ENCODE assay signal across 9 mouse cellular contexts in the genomic region with DNA sequence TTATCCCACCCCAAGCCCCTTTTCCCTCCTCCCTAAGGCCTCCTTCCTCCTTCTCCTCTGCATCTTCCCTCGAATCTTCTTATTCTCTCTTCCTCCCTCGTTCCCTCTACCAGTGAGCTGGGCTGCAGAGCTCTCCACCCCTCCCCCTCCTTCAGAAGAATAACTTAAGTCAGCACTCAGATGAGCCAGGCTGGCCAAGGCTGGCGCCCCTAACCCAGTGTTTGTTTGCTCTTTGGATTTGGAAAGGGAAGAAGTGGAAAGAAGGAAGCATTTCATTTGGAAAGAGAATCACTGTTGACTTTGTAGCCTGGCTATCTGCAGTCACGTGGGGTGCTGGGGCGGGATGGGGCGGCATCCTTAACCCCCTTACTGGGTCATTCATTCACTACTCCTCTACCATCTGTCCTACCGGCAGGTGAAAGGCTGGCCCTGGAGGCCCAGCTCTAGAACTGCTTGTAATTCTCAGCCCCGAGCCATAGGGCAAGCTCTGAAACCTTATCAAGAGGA. TPM values are rescaled to one million over a fixed set of nuclear protein-coding genes. Genes with fewer than 3 reads are reported as not detected.
A peak's percentile ranks its signal among the peaks of the same experiment; 100 is the strongest.
DNase-seq lines count a peak whose midpoint lies in the region; ATAC-seq lines count a peak whose summit lies in the region.
"Had no signal": no experiment of that assay in that cellular context is flagged by ENCODE, and none has a peak within 500 bp of the region (broad histone marks: within the 10 kb centered on the region; RNA-seq: fewer than 3 reads in every experiment).

No protein-coding gene starts in this region.

- intact Hi-C loops in heart, postnatal 10 days (cut with DNase I), result loop anchor here (5.0 to 10.0 kb wide), 2 partner anchors 84 to 154 kb away; no protein-coding TSS in a partner anchor

- H3K4me2 ChIP-seq in heart, embryonic 12.5 days, result peak overlapping the region; percentile 88
- H3K4me2 ChIP-seq in hindbrain, embryonic 11.5 days (replicated peaks; ENCODE audit: low read depth, low read length), result peak overlapping the region; percentile 86
- peak overlapping the region; percentile 93 for H3K4me2 ChIP-seq in limb, embryonic 13.5 days (replicated peaks)
- peak overlapping the region; percentile 82 for H3K4me2 ChIP-seq in stomach, embryonic 16.5 days (ENCODE audit: low read depth, low read length)

- WGBS in heart, embryonic 12.5 days, result 9% methylated on average over 8 of the region's 8 CpGs
- WGBS in hindbrain, embryonic 11.5 days, result 5% methylated on average over 8 of the region's 8 CpGs
- WGBS in limb, embryonic 13.5 days, result 16% methylated on average over 8 of the region's 8 CpGs
- WGBS in stomach, embryonic 16.5 days, result 13% methylated on average over 8 of the region's 8 CpGs

- peak overlapping the region; percentile 67 for H3K27ac ChIP-seq in heart, embryonic 12.5 days (ENCODE audit: poor library complexity, severe bottlenecking)
- H3K27ac ChIP-seq in hindbrain, embryonic 11.5 days (ENCODE audit: low read depth, low read length), result peak overlapping the region; percentile 56
- H3K27ac ChIP-seq in limb, embryonic 13.5 days, result peak overlapping the region; percentile 67; the same call in 1 of the 2 replicates
- peak overlapping the region; percentile 80 for H3K27ac ChIP-seq in stomach, embryonic 16.5 days (ENCODE audit: low read length)

- H3K9ac ChIP-seq in heart, embryonic 12.5 days, result peak overlapping the region; percentile 54
- H3K9ac ChIP-seq in hindbrain, embryonic 11.5 days (ENCODE audit: low read depth, low read length), result peak overlapping the region; percentile 56; the same call in 1 of the 2 replicates
- peak overlapping the region; percentile 83 for H3K9ac ChIP-seq in limb, embryonic 13.5 days
- H3K9ac ChIP-seq in stomach, embryonic 16.5 days (ENCODE audit: low read length), result peak overlapping the region; percentile 59

- no peak for DNase-seq in heart, postnatal 10 days
- DNase-seq in cerebellum, adult 11 months, result peak; percentile 60
- DNase-seq in hindbrain, embryonic 11.5 days (ENCODE audit: low spot score), result no peak
- DNase-seq in urinary bladder, postnatal 14 days (ENCODE audit: low spot score), result no peak
- no peak for DNase-seq in right cerebral cortex, adult 2 months (ENCODE audit: low spot score in 2 of 2)

- peaks cover 39% of the 10 kb centered on the region for H3K4me1 ChIP-seq in heart, embryonic 12.5 days (replicated peaks)
- H3K4me1 ChIP-seq in hindbrain, embryonic 11.5 days (replicated peaks; ENCODE audit: control insufficient read depth, insufficient read depth, low read length), result peaks cover 11% of the 10 kb centered on the region
- peaks cover 37% of the 10 kb centered on the region for H3K4me1 ChIP-seq in limb, embryonic 13.5 days
- peaks cover 36% of the 10 kb centered on the region for H3K4me1 ChIP-seq in stomach, embryonic 16.5 days (ENCODE audit: control insufficient read depth, insufficient read depth, low read length)

- 0 out of 2 replicates have a peak, but pooled peaks cover 3% of the 10 kb centered on the region for H3K27me3 ChIP-seq in heart, embryonic 12.5 days (replicated peaks)
- no peaks in the 10 kb centered on the region for H3K27me3 ChIP-seq in hindbrain, embryonic 11.5 days (ENCODE audit: control insufficient read depth, insufficient read depth, low read length)
- H3K27me3 ChIP-seq in limb, embryonic 13.5 days, result peaks cover 17% of the 10 kb centered on the region
- H3K27me3 ChIP-seq in stomach, embryonic 16.5 days (ENCODE audit: control insufficient read depth, insufficient read depth, low read length), result no peaks in the 10 kb centered on the region
- H3K27me3 ChIP-seq: Patski had no signal

- H3K9me3 ChIP-seq in heart, embryonic 12.5 days (replicated peaks), result no peaks in the 10 kb centered on the region
- H3K9me3 ChIP-seq in hindbrain, embryonic 11.5 days (ENCODE audit: control insufficient read depth, low read length), result no peaks in the 10 kb centered on the region
- no peaks in the 10 kb centered on the region for H3K9me3 ChIP-seq in limb, embryonic 13.5 days
- H3K9me3 ChIP-seq in stomach, embryonic 16.5 days (replicated peaks; ENCODE audit: control insufficient read depth, low read length), result no peaks in the 10 kb centered on the region

- ATAC-seq in heart, embryonic 12.5 days (ENCODE audit: insufficient number of reproducible peaks, low FRiP score), result no peak
- ATAC-seq in hindbrain, embryonic 11.5 days (ENCODE audit: low FRiP score), result peak; percentile 23
- peak; percentile 8; the same call in 1 of the 2 replicates for ATAC-seq in limb, embryonic 13.5 days (ENCODE audit: low FRiP score, low read depth)
- ATAC-seq in stomach, embryonic 16.5 days (ENCODE audit: insufficient read depth, low FRiP score), result peak; percentile 26

- H3K4me3 ChIP-seq in heart, embryonic 12.5 days, result peak overlapping the region; percentile 67
- peak overlapping the region; percentile 67 for H3K4me3 ChIP-seq in hindbrain, embryonic 11.5 days (ENCODE audit: low read depth, low read length)
- H3K4me3 ChIP-seq in limb, embryonic 13.5 days, result peak overlapping the region; percentile 66
- peak overlapping the region; percentile 68 for H3K4me3 ChIP-seq in stomach, embryonic 16.5 days (replicated peaks; ENCODE audit: low read length)

- H3K36me3 ChIP-seq in heart, embryonic 12.5 days, result no peaks in the 10 kb centered on the region
- H3K36me3 ChIP-seq in hindbrain, embryonic 11.5 days (ENCODE audit: control insufficient read depth, insufficient read depth, low read length), result no peaks in the 10 kb centered on the region
- no peaks in the 10 kb centered on the region for H3K36me3 ChIP-seq in limb, embryonic 13.5 days
- H3K36me3 ChIP-seq in stomach, embryonic 16.5 days (ENCODE audit: control insufficient read depth, insufficient read depth, low read length), result no peaks in the 10 kb centered on the region

RNA-seq across cellular contexts. Expression of a gene that starts 0.6 kb away (rescaled TPM):
- polyA plus RNA-seq in heart, embryonic 12.5 days (2016; fragmentation: Nextera tagmentation; extraction: Ambion mirVana), result 40.6 and 54.2 TPM in 2 replicates
- total RNA-seq in heart, postnatal 10 days (2021), result 10 to 100 TPM; 39.4 to 44.2 TPM
- 458 and 496 TPM in 2 replicates for polyA plus RNA-seq in hindbrain, embryonic 11.5 days (2014; fragmentation: Nextera tagmentation; extraction: Ambion mirVana)
- polyA plus RNA-seq in limb, embryonic 13.5 days (2015; fragmentation: Nextera tagmentation; extraction: Ambion mirVana), result 64.0 and 67.8 TPM in 2 replicates
- polyA plus RNA-seq in stomach, embryonic 16.5 days (2015; fragmentation: Nextera tagmentation; extraction: Ambion mirVana), result 144 and 177 TPM in 2 replicates

RNA-seq across cellular contexts. Expression of a gene that starts 21.1 kb away (rescaled TPM):
- polyA plus RNA-seq in heart, embryonic 12.5 days (2016; fragmentation: Nextera tagmentation; extraction: Ambion mirVana), result 10.3 and 12.5 TPM in 2 replicates
- 1 to 10 TPM; 4.1 to 5.4 TPM for total RNA-seq in heart, postnatal 10 days (2021)
- polyA plus RNA-seq in hindbrain, embryonic 11.5 days (2014; fragmentation: Nextera tagmentation; extraction: Ambion mirVana), result 9.2 and 9.3 TPM in 2 replicates
- 10.4 and 10.5 TPM in 2 replicates for polyA plus RNA-seq in limb, embryonic 13.5 days (2015; fragmentation: Nextera tagmentation; extraction: Ambion mirVana)
- polyA plus RNA-seq in stomach, embryonic 16.5 days (2015; fragmentation: Nextera tagmentation; extraction: Ambion mirVana), result 10.7 and 12.7 TPM in 2 replicates
